Mouse (Mus musculus): Measurements from ENCODE around the gene Vmn1r63.
"Not testable (repeated sequence)": the region's sequence is repeated elsewhere in the genome, so short reads cannot be mapped to it uniquely, and the experiment has no call there.

Vmn1r63 gene

GRCm38 (mm10) chr7:5805345-5805744 lies at the start of gene Vmn1r63:
Vmn1r63 (minus strand) TSS chr7:5805445.
- not testable (repeated sequence) for DNase-seq

Data from kidney, adult 18-20 months (tissue).